Mouse (Mus musculus): Measurements from ENCODE around the gene Snx20.

Gene Snx20

GRCm38 (mm10) chr8:88635474-88636397 is at the start of gene Snx20:
TSS of gene Snx20 (minus strand) at chr8:88636128.
- no peak for DNase-seq

- no peak for DNase-seq
These were observed 47.8 kb upstream of the Snx20 start for GRCm38 (mm10) chr8:88683656-88684289.

- DNase-seq = no peak
These were observed 45.1 kb upstream of the Snx20 start for GRCm38 (mm10) chr8:88681046-88681445.

- no peak for DNase-seq
These were observed 44.6 kb upstream of the Snx20 start for GRCm38 (mm10) chr8:88680566-88680965.

- no peak for DNase-seq
These were observed 41.1 kb upstream of the Snx20 start for GRCm38 (mm10) chr8:88677071-88677470.

- DNase-seq = no peak
These were observed 39.6 kb upstream of the Snx20 start for GRCm38 (mm10) chr8:88675372-88676165.

GRCm38 (mm10) chr8:88673859-88674258 is 37.9 kb upstream of the Snx20 start:
- no peak for DNase-seq

- DNase-seq = no peak
These were observed 35.6 kb upstream of the Snx20 start for GRCm38 (mm10) chr8:88671575-88671974.

- DNase-seq = no peak
These were observed 34.9 kb upstream of the Snx20 start for GRCm38 (mm10) chr8:88670782-88671181.

- DNase-seq = peak; percentile 33
These were observed 32.6 kb upstream of the Snx20 start for GRCm38 (mm10) chr8:88668400-88669086.

GRCm38 (mm10) chr8:88666435-88666834 is 30.5 kb upstream of the Snx20 start:
- DNase-seq = peak; percentile 45

GRCm38 (mm10) chr8:88664947-88665346 is 29.0 kb upstream of the Snx20 start:
- DNase-seq = peak; percentile 60

- DNase-seq = peak; percentile 93
These were observed 28.2 kb upstream of the Snx20 start for GRCm38 (mm10) chr8:88664121-88664520.

GRCm38 (mm10) chr8:88662401-88662821 is 26.5 kb upstream of the Snx20 start:
- no peak for DNase-seq

- no peak for DNase-seq
These were observed 23.9 kb upstream of the Snx20 start for GRCm38 (mm10) chr8:88659873-88660272.

- no peak for DNase-seq
These were observed 19.4 kb upstream of the Snx20 start for GRCm38 (mm10) chr8:88655334-88655733.

GRCm38 (mm10) chr8:88651122-88651521 is 15.2 kb upstream of the Snx20 start:
- DNase-seq = peak; percentile 46

GRCm38 (mm10) chr8:88650016-88650708 is 14.2 kb upstream of the Snx20 start:
- DNase-seq = no peak

- DNase-seq = no peak
These were observed 12.4 kb upstream of the Snx20 start for GRCm38 (mm10) chr8:88648322-88648721.

GRCm38 (mm10) chr8:88646837-88647778 is 11.2 kb upstream of the Snx20 start, which contains the start of gene Nod2:
TSS of gene Nod2 (plus strand) at chr8:88647315.
- DNase-seq = peak; percentile 96
